Mouse (Mus musculus) embryonic facial prominence, embryonic 10.5 days (tissue): ENCODE measurements around the gene Sfxn3. TPM values are rescaled to one million over a fixed set of nuclear protein-coding genes. Genes with fewer than 3 reads are reported as not detected.

Experiments used
- DNase-seq: peaks from one replicate; pipeline ENCODE4 v3.0.0-alpha.2; 2017; ENCODE audit warnings: low spot score
- H3K27ac ChIP-seq: fragments of 300-500 bp; sonication (generic); replicated peaks from 2 replicates; pipeline ENCODE4 v1.5.1; 2016; ENCODE audit warnings: mild to moderate bottlenecking
- H3K27me3 ChIP-seq: fragments of 300-500 bp; sonication (generic); replicated peaks from 2 replicates; pipeline ENCODE4 v1.6.1; 2016; ENCODE audit warnings: low read depth, mild to moderate bottlenecking; ENCODE audit not compliant: poor library complexity, severe bottlenecking
- H3K36me3 ChIP-seq: fragments of 300-500 bp; sonication (generic); replicated peaks from 2 replicates; pipeline ENCODE4 v1.6.1; 2016; ENCODE audit warnings: mild to moderate bottlenecking, moderate library complexity
- H3K4me1 ChIP-seq: fragments of 300-500 bp; sonication (generic); 2 replicates; pipeline ENCODE4 v1.6.1; 2016
- H3K4me3 ChIP-seq: fragments of 300-500 bp; sonication (generic); 2 replicates; pipeline ENCODE4 v1.5.1; 2016; ENCODE audit warnings: mild to moderate bottlenecking, moderate library complexity
- H3K9me3 ChIP-seq: fragments of 300-500 bp; sonication (generic); 2 replicates; pipeline ENCODE4 v1.6.1; 2016; ENCODE audit warnings: mild to moderate bottlenecking
- WGBS: fragments of 180-500 bp; shearing (Covaris S2); methylation state at CpG from one replicate; pipeline ENCODE4 v1.1.7; 2016; 5-methylcytosine and 5-hydroxymethylcytosine counted together
- polyA plus RNA-seq: library from polyadenylated mRNA; unstranded; fragments of >200 nt; fragmentation: Nextera tagmentation; extraction: Ambion mirVana; gene quantifications from 2 replicates; pipeline ENCODE4 v1.2.1, GENCODE M21; 2016

Gene Sfxn3
- polyA plus RNA-seq, 1 experiment from 2014 or later = 9.8 TPM

DNA sequence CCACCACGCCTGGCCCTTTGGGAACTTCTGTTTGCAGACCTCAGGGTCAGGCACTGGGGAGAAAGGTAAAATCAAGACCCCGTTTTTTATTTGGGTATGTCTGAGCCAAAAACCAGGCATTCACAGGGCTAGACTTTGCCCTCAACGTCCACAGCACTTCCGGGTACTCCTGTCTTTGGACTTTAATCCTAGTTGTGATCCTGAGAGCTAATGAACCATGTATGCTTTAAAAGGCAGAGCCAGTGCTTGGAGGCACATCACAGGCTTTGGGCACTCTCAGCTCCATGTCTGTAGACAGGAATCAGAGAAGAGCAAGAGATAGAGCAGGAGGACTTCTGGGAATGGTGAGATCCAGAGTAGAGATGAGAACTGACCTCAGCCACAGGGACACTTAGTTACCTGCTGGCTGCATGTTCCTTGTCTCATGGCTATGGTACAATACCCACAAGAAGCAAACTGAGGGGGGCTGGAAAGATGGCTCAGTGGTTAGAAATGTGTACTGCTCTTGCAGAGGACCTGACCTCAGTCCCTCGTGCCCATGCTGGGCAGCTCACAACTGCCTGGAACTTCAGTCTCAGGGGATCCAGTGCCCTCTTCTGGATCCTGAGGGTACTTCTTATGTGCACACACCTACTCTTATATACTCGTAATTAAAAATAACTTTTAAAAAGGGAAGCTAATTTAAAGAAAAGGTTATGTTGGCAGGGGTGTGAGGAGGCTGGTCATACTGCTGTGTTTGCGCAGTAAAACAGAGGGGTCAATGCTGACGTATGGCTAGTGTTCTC lies 53.4 kb downstream of the Sfxn3 start:
- Histone ChIP-seq H3K4me1 (peaks cover 10% of the 10 kb centered on the region; the same call in 1 of the 2 replicates), H3K27ac (no peak overlapping the region), H3K4me3 (no peak overlapping the region), H3K27me3 (peaks cover 53% of the 10 kb centered on the region), H3K9me3 (no peaks in the 10 kb centered on the region), H3K36me3 (no peaks in the 10 kb centered on the region)
- WGBS = 81% methylated on average over 8 of the region's 8 CpGs
- DNase-seq = no peak

DNA sequence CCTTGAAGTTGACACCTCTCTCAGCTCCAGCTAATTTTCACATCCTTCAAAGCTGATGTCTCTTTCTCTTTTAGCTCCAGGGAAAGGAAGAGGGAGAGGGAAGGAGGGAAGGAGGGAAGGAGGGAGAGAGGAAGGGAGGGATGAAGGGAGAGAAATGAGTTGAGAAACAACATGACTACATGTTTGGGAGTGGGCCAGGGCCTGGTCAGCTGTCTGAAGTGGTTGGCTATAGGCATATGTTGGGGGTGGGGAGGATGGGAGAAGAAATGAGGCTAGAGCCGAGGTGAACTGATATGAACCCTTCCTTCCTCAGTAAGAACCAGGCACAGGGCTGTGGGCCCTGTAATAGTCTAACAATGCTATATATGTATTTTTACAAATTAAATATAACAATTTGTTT lies 58.3 kb downstream of the Sfxn3 start:
- Histone ChIP-seq H3K4me3 (no peak overlapping the region), H3K27ac (no peak overlapping the region), H3K4me1 (peaks cover 10% of the 10 kb centered on the region; the same call in 1 of the 2 replicates), H3K9me3 (no peaks in the 10 kb centered on the region), H3K27me3 (peaks cover 72% of the 10 kb centered on the region), H3K36me3 (no peaks in the 10 kb centered on the region)
- no peak for DNase-seq
- 53% methylated on average over 1 of the region's 1 CpGs for WGBS

Other genes starting within 250 kb of the Sfxn3 start
- gene Slf2, start 116.4 kb upstream of the Sfxn3 start, polyA plus RNA-seq = 56.3 and 57.8 TPM in 2 replicates
- gene Sema4g, start 58.4 kb upstream of the Sfxn3 start, polyA plus RNA-seq = 3.7 and 4.8 TPM in 2 replicates
- 40.9 and 41.8 TPM in 2 replicates for gene Twnk, start 41.8 kb upstream of the Sfxn3 start, polyA plus RNA-seq
- 70.6 and 74.8 TPM in 2 replicates for gene Mrpl43, start 41.1 kb upstream of the Sfxn3 start, polyA plus RNA-seq
- gene Lzts2, start 33.1 kb upstream of the Sfxn3 start, polyA plus RNA-seq = 69.8 and 75.0 TPM in 2 replicates
- 0.27 and 0.65 TPM in 2 replicates for gene Pdzd7, start 1.8 kb upstream of the Sfxn3 start, polyA plus RNA-seq
- 3.7 and 6.7 TPM in 2 replicates for gene Kazald1, start 27.7 kb downstream of the Sfxn3 start, polyA plus RNA-seq
- gene Tlx1, start 103.2 kb downstream of the Sfxn3 start, polyA plus RNA-seq = 3.1 and 3.3 TPM in 2 replicates
- gene Lbx1, start 188.3 kb downstream of the Sfxn3 start, polyA plus RNA-seq = 0.22 and 0.40 TPM in 2 replicates